Mouse (Mus musculus) MEL-GATA-1-ER (cell line): ENCODE measurements around the gene Ptges3l.
A peak's percentile ranks its signal among the peaks of the same experiment; 100 is the strongest.
"Not testable (repeated sequence)": the region's sequence is repeated elsewhere in the genome, so short reads cannot be mapped to it uniquely, and the experiment has no call there.

Source experiments
- DNase-seq: peaks from one replicate; pipeline ENCODE4 v3.0.0-alpha.2; 2012; ENCODE audit warnings: low read depth; ENCODE audit errors: extremely low read depth

Gene Ptges3l

DNA sequence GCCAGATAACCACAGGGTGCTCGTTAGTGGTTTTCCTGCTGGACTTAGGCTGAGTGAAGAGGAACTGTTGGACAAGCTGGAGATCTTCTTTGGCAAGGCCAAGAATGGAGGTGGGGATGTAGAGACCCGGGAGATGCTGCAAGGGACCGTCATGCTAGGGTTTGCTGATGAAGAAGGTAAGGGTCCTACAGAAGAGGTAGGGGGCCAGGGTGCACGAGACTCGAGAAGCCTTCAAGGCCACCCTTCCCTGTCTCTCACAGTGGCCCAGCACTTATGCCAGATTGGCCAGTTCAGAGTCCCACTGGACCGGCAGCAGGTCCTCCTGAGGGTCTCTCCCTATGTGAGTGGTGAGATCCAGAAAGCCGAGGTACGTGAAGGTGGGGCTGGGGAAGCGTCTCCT lies 32.5 kb upstream of the Ptges3l start:
- DNase-seq: no peak

DNA sequence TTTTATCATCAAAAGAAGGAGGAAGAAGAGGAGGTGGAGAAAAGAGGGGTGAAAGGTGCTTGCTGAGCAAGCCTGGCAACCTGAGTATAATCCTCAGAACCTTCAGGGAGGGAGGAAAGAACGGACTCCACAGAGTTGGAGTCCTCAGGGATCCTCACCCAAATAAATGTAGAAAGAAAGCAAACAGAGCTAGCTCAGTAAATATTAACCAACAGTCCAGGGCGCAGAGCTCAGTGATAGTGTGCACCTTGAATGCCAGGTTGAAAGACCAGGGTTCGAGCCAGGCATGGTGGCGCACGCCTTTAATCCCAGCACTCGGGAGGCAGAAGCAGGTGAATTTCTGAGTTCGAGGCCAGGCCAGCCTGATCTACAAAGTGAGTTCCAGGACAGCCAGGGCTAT lies 30.5 kb upstream of the Ptges3l start:
- no peak for DNase-seq

DNA sequence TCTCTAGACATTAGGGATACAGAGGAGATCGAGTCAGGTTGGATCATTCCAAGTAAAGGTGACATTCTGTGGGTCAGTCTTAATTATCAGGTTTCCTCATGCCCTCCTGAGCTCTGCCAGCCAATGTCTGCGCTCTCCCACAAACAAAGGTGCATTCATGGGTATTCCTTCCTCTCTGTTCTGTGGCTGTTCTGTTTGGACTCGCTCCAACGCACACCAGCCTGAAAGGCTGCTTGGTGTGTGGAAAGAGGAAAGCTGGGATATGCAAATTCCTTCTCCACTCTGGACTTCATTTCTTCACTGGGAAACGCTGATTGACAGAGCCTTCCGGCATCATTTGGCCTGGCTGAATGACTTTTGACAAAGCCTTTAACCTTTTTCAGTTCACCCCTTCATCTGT lies 29.6 kb upstream of the Ptges3l start:
- DNase-seq: no peak

DNA sequence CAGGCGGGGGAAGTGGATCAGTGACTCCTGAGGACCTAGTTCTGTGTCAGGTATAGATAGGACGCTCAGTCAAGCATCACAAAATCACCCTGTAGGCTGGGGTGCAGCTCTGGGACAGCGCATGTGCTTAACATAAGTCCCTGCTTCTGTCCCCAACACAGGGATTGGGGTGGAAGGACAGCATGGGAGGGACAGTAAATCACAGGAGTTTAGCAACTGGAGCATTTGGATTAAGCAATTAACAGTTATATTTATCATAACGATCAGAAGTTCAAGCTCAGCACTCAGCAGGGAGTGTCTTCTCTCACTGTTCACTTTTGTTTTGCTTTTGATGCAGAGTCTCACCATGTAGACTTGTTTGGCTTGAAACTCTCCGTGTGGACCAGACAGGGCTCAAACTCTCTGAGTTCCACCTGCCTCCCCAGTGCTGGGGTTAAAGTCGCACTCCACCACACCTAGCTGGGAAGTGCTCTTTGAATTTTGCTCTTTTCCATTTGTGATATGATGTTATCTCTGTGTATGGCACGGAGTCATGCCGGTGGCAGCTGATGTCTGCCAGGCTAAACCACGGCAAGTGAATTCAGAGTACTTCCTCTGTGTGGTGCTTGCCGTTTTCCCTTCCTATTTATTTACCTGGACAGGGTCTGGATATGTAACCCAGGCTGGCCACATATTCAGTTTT lies 27.1 kb upstream of the Ptges3l start:
- DNase-seq: no peak

DNA sequence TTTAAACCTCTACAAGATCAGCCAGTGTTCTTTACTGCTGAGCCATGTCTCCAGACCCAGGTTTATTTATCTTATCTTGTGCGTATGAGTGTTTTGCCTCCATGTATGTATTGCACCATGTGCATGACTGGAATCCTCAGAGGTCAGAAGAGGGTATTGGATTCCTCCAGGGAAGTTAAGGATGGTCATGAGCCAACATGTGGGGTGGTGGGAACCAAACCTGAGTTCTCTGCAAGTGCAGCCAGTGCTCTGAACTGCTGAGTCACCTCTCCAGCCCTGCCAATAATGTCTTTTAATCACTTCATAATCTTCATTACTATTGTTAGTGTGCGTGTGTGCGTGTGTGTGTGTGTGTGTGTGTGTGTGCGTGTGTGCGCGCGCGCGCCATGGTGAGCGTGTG lies 26.4 kb upstream of the Ptges3l start:
- no peak for DNase-seq

DNA sequence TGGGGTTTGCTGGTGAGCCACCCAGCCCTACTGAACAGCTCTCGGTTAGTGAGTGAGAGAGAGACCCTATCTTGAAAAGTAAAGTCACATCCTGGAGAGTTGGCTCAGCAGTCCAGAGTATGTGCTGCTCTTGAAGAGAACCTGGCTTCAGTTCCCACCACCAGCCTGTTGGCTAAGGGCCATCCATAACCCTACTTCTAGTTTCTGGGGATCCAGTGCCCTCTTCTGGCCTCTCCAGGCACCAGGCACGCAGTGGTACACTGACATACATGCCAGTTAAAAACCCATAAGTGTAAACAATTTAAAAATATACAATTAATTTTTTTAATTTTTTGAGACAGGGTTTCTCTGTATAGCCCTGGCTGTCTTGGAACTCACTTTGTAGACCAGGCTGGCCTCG lies 25.3 kb upstream of the Ptges3l start:
- DNase-seq: no peak

DNA sequence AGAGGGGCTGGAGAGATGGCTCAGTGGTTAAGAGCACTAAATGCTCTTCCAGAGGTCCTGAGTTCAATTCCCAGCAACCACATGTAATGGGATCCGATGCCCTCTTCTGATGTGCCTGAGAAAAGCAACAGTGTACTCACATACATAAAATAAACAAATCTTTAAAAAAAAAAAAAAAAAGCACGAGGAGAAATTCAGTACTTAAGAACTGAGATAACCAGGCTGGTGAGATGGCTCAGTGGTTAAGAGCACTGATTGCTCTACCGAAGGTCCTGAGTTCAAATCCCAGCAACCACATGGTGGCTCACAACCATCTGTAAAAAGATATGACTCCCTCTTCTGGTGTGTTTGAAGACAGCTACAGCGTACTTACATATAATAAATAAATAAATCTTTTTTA lies 24.5 kb upstream of the Ptges3l start:
- not testable (repeated sequence) for DNase-seq

DNA sequence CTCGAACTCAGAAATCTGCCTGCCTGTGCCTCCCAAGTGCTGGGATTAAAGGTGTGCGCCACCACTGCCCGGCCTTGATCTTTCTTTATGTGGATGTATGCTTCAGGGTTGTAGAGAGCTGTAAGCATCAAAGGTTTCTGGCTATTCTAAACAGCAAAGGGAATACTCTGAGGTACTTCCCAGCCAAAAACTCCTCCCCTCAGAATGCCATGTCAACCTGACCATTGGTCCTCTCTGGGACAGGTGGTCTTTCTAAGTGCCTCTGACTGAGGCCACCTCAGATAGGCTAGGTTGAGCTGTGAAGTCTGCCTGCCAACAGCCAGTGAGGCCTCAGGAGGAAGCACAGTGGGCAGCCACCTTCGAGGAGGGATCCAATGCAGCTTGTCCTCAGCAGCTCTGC lies 23.8 kb upstream of the Ptges3l start:
- DNase-seq: no peak

DNA sequence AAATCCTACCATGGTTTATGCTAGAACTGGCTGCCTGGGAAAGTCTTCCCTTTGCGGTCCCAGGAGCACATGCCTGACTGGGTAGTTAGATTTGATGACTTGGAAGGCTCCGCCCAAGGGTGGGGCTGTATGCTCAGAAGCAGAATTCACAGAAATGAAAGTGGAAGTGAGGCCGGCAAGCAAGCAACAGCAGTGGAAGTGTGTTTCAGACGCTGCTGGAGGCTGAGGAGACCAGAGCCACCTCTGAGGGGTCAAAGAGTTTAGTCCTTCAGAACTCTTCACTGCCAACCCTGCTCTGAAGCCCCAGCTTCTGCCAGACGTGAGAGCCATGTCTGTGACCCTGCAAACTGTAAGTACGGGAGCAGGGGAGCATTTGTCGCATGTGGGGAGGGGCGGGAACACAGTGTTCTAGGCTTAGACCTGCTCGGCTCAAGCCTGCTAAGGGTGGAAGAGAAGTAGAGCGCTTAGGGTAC lies 23.2 kb upstream of the Ptges3l start, which contains the start of gene Ifi35:
Gene Ifi35 (plus strand): TSS at position 134 of the 473 bp plus-strand sequence.
- peak; percentile 95 for DNase-seq

DNA sequence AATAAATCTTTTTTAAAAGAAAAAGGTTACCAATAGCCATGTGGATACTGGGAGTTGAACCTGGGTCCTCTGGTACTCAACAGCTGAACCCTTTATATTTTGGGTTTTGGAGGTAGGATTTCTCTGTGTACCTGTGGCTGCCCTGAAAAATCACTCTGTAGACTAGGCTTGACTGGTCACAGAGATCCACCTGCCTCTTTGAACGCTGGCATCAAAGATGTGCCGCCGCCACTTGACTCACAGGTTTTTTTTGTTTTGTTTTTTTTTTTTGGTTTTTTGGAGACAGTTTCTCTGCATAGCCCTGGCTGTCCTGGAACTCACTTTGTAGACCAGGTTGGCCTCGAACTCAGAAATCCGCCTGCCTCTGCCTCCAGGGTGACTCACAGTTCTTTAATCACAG lies 22.7 kb upstream of the Ptges3l start:
- no peak for DNase-seq

DNA sequence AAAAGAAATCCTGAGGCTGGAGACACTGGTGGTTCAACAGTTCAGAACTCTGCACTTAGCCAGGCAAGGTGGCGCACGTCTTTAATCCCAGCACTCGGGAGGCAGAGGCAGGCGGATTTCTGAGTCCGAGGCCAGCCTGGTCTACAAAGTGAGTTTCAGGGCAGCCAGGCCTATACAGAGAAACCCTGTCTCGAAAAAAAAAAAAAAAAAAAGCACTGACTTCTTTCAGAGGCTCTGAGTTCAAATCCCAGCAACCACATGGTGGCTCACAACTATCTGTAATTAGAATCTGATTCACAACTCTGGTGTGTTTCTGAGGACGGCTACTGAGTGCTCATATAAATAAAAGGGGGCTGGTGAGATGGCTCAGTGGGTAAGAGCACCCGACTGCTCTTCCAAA lies 21.7 kb upstream of the Ptges3l start:
- not testable (repeated sequence) for DNase-seq

DNA sequence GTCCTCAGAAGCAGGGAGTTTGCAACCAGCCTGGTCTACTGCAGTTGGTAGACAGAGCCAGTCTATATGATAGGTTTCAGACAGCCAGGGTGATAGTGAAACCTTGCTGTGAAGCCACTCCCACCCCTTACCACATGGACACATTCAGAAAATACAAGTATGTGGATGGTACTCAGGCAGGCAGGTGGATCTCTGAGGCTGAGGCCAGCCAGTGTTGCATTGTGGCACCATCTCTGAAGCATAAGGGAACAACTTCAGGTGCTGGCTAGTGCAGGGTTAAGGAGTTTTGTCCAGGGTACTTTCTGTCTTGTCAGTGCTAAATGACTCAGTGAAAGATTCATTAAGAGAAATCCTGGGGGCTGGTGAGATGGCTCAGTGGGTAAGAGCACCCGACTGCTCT lies 21.2 kb upstream of the Ptges3l start:
- no peak for DNase-seq

DNA sequence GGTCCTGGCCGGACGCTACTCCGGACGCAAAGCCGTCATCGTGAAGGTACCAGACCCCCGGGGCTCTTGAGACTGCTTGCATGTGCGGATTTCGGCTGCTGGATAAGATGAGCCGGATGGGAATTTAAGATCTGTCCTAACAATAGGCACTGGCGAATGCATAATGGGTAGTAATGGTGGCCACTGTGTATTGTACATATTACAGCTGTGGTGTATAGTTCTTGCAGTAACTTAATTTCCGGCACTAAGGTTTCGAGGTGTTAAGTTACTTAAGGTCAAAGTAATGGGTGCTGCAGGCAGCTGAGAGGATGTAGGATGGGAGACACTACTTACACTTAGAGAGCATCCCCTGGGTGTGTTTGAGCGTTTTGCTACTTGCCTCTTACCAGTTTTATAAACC lies 17.6 kb upstream of the Ptges3l start:
- no peak for DNase-seq

DNA sequence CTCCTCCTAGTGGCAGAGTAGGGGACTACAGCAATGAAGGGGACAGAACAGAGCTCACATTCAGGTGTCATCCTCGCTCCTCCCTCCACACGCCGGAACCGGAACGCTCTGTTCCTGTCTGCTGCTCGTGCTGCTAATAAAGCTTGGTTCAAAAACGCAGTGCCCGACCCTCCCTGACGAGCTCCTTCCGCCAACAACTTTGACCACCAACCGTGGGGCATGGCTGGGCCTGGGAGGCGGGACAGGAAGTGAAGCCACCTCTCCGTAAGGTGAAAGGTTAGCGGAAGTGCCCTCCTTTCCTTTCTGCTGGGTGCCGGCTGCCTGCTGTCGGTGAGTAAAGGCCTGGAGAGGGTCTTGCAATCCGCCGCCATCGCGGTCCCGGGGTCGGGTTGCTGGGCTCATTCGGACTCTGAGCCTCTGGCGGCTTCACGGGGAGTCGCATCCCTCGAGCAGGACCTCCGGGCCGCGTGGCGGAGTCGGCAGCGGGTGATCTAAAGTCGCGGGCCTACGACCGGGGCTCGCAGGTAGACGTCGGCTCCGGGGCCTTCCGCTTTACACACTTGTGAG lies 17.1 kb upstream of the Ptges3l start, which contains the start of gene Rpl27:
Gene Rpl27 (plus strand): TSS at position 172 of the 567 bp plus-strand sequence.
- DNase-seq: peak; percentile 99

DNA sequence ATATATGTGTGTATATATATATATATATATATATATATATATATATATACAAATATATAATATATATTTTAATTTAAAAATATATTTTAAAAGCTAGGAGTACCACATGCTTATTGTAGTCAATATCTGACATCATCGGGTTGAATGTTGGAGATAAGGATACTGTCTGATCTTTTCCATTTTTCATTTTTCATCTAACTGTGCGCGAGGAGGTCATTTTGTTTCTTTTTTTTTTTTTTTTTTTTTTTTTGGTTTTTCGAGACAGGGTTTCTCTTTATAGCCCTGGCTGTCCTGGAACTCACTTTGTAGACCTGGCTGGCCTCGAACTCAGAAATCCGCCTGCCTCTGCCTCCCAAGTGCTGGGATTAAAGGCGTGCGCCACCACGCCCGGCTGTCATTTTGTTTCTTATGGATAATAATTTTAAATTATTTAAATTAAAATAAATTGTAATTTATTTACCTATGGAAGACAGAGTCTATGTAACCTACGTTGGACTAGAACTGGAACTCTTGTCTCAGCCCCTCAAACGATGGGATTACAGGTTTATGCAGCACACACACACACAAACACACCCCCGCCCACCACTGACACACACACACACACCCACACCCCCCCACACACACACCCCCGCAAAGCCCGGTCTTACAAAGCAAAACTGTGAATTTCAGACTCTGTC lies 16.5 kb upstream of the Ptges3l start:
- DNase-seq: not testable (repeated sequence)

DNA sequence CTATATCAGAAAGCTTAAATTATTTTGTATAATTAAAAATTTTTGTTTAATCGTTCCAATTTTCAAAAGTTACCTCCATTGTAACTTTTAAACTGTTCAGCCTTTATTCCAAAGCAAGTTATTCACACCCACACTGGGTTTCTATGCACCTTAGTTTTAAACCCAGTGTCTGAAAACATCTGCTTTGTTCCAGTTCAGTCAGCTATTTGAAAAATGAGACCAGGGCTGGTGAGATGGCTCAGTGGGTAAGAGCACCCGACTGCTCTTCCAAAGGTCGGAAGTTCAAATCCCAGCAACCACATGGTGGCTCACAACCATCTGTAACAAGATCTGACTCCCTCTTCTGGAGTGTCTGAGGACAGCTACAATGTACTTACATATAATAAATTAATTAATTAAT lies 12.9 kb upstream of the Ptges3l start:
- not testable (repeated sequence) for DNase-seq

DNA sequence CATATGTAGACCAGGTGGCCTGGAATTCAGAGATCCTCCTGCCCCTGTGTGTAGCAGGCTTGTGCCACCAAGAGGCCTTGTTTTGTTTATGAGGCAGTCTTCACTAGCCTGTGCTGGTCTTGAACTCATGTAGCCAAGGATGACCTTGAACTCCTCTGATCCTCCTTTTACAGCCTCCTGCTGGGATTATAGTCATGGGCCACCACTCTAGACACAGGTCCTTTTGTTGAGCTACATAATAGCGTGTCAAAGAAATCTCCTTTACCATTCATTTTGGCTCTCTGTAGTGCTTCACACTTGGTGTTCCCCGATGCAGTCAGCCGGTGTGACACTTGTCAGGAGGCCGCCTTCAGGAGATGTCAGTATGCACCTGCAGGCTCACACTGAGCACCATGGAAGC lies 11.8 kb upstream of the Ptges3l start:
- DNase-seq: no peak

DNA sequence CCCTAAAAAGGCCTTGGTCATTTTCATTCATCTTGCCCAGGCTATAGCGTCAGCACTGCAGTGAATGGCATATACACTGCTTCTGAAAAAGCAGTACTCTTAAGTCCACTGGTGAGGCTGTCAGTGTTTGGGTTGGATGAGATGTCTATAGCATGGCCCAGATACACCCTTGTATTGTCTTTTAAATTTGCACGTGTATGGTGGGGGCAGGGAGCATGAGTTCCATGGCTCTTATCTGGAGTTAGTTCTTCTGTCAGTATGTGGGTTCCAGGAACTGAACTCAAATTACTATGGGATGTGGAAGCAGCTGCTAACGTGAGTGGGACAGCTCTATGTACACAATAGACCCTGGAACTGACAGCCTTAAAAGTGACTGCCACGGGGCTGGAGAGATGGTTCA lies 10.7 kb upstream of the Ptges3l start:
- no peak for DNase-seq

DNA sequence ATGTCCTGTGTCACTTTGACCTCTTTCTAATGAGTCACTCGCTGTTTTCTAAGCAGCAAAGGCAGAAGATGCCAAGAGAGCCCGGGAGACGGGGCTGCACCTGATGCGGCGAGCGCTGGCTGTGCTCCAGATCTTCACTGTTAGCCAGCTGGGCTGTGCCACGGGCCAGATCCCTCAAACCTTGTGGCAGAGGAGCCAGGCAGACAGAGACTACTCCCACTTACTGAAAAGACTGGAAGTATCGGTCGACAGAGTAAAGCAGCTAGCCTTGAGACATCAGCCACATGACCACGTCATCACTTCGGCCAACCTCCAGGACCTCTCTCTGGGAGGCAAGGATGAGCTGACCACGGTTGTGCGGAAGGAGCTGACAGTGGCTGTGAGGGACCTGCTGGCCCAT lies 8.3 kb upstream of the Ptges3l start:
- no peak for DNase-seq

DNA sequence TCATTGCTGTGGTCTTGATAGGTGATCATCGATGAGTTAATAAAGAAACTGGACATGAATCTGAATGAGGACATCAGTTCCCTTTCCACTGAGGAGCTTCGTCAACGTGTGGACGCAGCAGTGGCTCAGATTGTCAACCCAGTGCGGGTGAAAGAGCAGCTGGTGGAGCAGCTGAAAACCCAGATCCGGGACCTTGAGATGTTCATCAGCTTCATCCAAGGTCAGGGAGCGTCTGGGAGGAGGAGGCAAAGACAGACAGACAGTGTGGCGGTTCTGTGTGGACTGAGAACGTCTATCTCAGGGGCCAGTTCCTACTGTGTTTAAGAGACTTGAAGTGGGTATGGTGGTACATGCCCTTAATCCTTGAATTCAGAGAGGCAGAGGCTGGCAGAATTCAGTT lies 6.2 kb upstream of the Ptges3l start:
- DNase-seq: no peak

DNA sequence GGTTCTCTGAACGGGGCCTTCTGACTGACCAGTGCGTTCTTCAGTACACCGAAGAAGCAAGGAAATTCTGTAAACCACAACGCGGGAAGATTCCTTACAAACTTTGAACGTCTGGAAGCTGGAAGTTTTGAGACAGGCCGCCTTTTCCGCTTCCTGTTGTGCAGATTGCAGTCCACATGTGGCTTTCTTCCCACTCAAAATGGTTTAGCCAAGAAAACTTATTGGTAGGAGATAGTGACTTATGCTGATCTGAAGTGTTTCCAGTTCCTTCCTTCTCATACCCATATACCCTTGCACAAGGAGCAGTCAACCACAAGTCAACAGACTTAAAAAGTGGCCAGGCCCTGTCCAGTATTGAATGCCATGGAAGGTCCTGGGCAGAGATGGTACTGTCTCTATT lies 1.0 kb upstream of the Ptges3l start:
- DNase-seq: no peak

DNA sequence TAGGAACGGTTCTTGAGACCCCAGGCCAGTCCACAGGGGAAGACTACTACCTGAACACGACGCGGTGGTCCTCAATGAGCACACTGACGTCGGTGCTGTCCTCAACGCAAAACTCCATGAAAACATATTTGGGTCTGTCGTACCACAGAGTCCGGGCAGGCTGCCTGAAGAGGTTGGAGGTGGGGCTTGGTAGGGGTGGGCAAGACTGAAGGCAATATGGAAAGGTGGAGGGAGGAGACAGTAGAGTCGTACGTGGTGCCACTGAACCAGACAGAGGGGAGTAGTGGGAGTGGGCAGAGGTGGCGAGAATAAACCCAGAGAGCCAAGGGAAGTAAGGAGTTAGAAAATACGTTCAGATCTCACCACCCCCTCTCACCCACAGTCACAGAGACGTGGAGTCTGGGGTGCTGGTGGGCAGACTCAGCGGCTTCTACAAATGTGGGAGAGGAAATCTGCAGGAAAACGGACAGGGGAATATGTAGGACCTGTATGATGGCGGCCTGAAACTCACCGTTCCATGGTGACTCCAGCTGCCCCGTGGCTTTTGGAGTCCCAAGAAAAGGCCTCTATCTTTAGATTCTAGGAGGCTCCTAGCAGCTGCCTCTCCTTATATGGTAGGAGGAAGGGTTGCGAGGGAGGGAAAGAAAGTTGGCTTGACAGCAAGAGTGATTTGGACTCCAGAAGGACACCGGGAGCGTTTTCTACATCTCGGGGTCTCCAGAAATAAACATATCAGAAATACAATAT lies 855 bp downstream of the Ptges3l start, which contains the start of gene Gm27029:
Gene Gm27029 (minus strand): TSS at position 692 of the 747 bp plus-strand sequence.
- DNase-seq: no peak
